Mouse (Mus musculus) heart, embryonic 16.5 days (tissue): Measurements from ENCODE around the gene Krt28. TPM values are rescaled to one million over a fixed set of nuclear protein-coding genes. Genes with fewer than 3 reads are reported as not detected.
A peak's percentile ranks its signal among the peaks of the same experiment; 100 is the strongest.

Experiments
- ATAC-seq: fragments of 200-750 bp; cut with Nextera tagmentation; replicated peaks from 2 replicates; pipeline ENCODE4 v1.8.0; 2017; ENCODE audit warnings: moderate number of reproducible peaks; ENCODE audit not compliant: insufficient read depth, low FRiP score; ENCODE audit errors: extremely low read depth
- H3K27ac ChIP-seq: fragments of 300-500 bp; sonication (generic); 2 replicates; pipeline ENCODE4 v1.5.1; 2014; ENCODE audit warnings: mild to moderate bottlenecking, low read length, control low read depth, moderate library complexity
- H3K27me3 ChIP-seq: fragments of 300-500 bp; sonication (generic); 2 replicates; pipeline ENCODE4 v1.6.1; 2014; ENCODE audit warnings: low read length, mixed read lengths; ENCODE audit not compliant: control insufficient read depth, insufficient read depth
- H3K36me3 ChIP-seq: fragments of 300-500 bp; sonication (generic); 2 replicates; pipeline ENCODE4 v1.6.1; 2014; ENCODE audit not compliant: control insufficient read depth, insufficient read depth
- H3K4me1 ChIP-seq: fragments of 300-500 bp; sonication (generic); 2 replicates; pipeline ENCODE4 v1.6.1; 2014; ENCODE audit warnings: low read length, mixed read lengths; ENCODE audit not compliant: control insufficient read depth, insufficient read depth
- H3K4me2 ChIP-seq: fragments of 300-500 bp; sonication (generic); 2 replicates; pipeline ENCODE4 v1.6.1; 2014; ENCODE audit warnings: low read depth, mild to moderate bottlenecking, control low read depth, low read length
- H3K4me3 ChIP-seq: fragments of 300-500 bp; sonication (generic); 2 replicates; pipeline ENCODE4 v1.5.1; 2014; ENCODE audit warnings: mild to moderate bottlenecking, control low read depth, low read length
- H3K9ac ChIP-seq: fragments of 300-500 bp; sonication (generic); 2 replicates; pipeline ENCODE4 v1.6.1; 2014; ENCODE audit warnings: low read length, control low read depth
- H3K9me3 ChIP-seq: fragments of 300-500 bp; sonication (generic); replicated peaks from 2 replicates; pipeline ENCODE4 v1.6.1; 2016; ENCODE audit warnings: low read length; ENCODE audit not compliant: control insufficient read depth
- WGBS: fragments of 180-500 bp; shearing (Covaris S2); extraction: QIAGEN DNeasy Blood & Tissue Kit; methylation state at CpG from one replicate; pipeline ENCODE4 v1.1.7; 2014; 5-methylcytosine and 5-hydroxymethylcytosine counted together
- polyA plus RNA-seq: library from polyadenylated mRNA; unstranded; fragments of >200 nt; fragmentation: Nextera tagmentation; extraction: Ambion mirVana; gene quantifications from 2 replicates; pipeline ENCODE4 v1.2.1, GENCODE M21; 2015

Gene Krt28
- polyA plus RNA-seq, 1 experiment from 2014 or later: not detected

DNA sequence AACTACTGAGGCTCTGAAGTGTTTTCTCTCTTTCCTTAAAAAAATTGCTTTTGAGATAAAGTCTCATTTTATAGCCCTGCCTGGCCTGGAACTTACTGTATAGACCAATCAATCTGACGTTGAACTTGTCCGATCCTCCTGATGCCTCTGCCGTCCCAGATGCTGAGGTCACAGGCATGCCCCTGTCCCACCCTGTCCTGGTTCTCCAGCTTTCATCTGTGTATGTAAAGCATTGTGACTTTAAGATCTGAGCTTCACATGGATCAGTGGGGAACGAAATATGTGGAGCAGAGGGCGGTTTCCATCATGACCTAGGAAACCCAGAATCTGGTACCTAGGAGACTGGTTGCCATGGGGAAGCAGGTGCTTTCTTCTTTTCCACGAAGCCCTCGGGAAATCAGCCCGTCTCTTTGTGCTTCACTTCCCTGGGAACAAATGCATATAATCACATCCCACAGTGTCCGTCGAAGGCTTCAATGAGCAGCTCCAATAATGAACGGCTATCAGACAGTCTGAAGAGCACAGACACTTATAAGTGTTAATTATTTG, 35.3 kb downstream of the Krt28 start:
- Histone ChIP-seq H3K4me1 (no peaks in the 10 kb centered on the region), H3K9me3 (no peaks in the 10 kb centered on the region), H3K4me3 (no peak overlapping the region), H3K4me2 (no peak overlapping the region), H3K36me3 (no peaks in the 10 kb centered on the region), H3K27ac (no peak overlapping the region), H3K27me3 (peaks cover 2% of the 10 kb centered on the region; the same call in 1 of the 2 replicates), H3K9ac (no peak overlapping the region)
- no peak for ATAC-seq
- WGBS: 82% methylated on average over 11 of the region's 11 CpGs

DNA sequence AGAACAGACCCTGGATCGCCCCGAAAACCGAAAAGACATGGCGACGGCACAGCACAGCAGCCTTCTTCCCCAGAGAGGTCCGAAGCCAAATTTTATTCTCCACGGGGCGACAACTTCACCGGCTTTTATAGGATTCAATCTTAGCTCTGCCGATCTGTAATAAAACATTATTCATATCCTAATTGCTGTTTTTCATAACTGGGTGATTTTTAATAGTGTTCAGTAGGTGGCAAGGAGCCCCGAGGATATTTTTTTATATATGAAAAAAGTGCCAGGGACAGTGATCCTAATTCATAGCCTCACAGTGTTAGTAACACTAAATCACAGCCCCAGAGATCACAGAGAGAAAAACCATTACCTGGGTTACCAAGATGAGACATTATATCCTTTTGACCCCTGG, 36.8 kb downstream of the Krt28 start, which contains the start of gene Krt26:
Gene Krt26, minus strand, starts transcription at position 101 of the 400 bp plus-strand sequence.
- no peaks in the 10 kb centered on the region for H3K4me1 ChIP-seq
- H3K9me3 ChIP-seq: no peaks in the 10 kb centered on the region
- 86% methylated on average over 11 of the region's 11 CpGs for WGBS
- peaks cover 2% of the 10 kb centered on the region; the same call in 1 of the 2 replicates for H3K27me3 ChIP-seq
- no peak within 1 kb of the TSS for H3K4me2 ChIP-seq
- no peaks in the 10 kb centered on the region for H3K36me3 ChIP-seq
- no peak within 1 kb of the TSS for H3K9ac ChIP-seq
- no peak within 1 kb of the TSS for H3K27ac ChIP-seq
- no peak for ATAC-seq
- no peak within 1 kb of the TSS for H3K4me3 ChIP-seq

DNA sequence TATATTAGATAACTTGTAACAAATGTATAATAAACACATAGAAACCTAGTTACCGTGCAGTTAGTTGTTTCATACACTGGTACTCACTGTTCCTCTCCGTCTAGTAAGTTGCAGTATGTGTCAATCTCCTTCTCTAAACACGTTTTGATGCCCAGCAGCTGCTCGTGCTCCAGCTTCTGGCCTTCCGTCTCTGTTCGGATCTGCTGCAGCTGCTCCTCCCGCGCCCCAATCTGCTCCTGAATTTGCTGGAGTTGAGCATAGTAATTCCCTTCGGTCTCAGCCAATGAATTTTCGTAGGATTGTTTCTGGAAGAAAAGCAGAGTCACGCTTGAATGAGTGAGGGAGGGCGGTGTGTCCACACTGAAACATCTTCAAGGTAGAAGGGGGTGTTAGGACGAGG, 41.3 kb downstream of the Krt28 start:
- WGBS: 67% methylated on average over 13 of the region's 13 CpGs
- no peak for ATAC-seq

DNA sequence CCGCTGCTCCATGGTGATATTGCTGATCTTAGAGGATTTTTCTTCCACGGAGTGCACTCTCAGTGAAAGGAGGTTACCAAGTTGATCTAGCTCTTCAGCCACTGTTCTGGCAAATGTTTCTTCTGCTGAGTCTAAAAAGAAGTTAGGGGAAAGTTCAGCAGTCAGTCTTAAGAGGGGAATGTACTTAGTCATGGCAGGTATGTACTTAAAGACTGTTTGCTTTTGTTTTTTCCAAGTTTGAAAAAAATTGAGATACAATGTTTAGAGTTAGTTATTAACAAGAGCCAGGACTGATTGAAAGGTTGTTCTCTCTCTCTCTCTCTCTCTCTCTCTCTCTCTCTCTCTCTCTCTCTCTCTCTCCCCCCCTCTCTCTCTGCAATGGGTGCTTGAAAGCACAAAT, 45.0 kb downstream of the Krt28 start:
- H3K9me3 ChIP-seq: no peaks in the 10 kb centered on the region
- no peaks in the 10 kb centered on the region for H3K27me3 ChIP-seq
- no peaks in the 10 kb centered on the region for H3K4me1 ChIP-seq
- no peak overlapping the region for H3K9ac ChIP-seq
- no peak overlapping the region for H3K27ac ChIP-seq
- H3K4me2 ChIP-seq: no peak overlapping the region
- 48% methylated on average over 2 of the region's 2 CpGs for WGBS
- no peaks in the 10 kb centered on the region for H3K36me3 ChIP-seq
- no peak overlapping the region for H3K4me3 ChIP-seq
- no peak for ATAC-seq

More for the DNA sequence above, 41.3 kb downstream of the Krt28 start:
- Histone ChIP-seq H3K27me3 (no peaks in the 10 kb centered on the region), H3K4me2 (no peak overlapping the region), H3K9ac (no peak overlapping the region), H3K4me3 (no peak overlapping the region), H3K4me1 (no peaks in the 10 kb centered on the region), H3K27ac (no peak overlapping the region), H3K9me3 (no peaks in the 10 kb centered on the region), H3K36me3 (no peaks in the 10 kb centered on the region)

- Histone ChIP-seq H3K27ac (no peak within 1 kb of the TSS), H3K4me2 (no peak within 1 kb of the TSS), H3K27me3 (no peaks in the 10 kb centered on the region), H3K4me3 (no peak within 1 kb of the TSS), H3K9me3 (no peaks in the 10 kb centered on the region), H3K36me3 (no peaks in the 10 kb centered on the region), H3K4me1 (0 out of 2 replicates have a peak, but pooled peaks cover 2% of the 10 kb centered on the region), H3K9ac (no peak within 1 kb of the TSS)
- WGBS: 81% methylated on average over 11 of the region's 11 CpGs
- no peak for ATAC-seq
Observed at GRCm38 (mm10) chr11:99322851-99323250, 51.9 kb downstream of the Krt28 start, which contains the start of gene Krt25. Gene Krt25 (minus strand): TSS chr11:99322951.

DNA sequence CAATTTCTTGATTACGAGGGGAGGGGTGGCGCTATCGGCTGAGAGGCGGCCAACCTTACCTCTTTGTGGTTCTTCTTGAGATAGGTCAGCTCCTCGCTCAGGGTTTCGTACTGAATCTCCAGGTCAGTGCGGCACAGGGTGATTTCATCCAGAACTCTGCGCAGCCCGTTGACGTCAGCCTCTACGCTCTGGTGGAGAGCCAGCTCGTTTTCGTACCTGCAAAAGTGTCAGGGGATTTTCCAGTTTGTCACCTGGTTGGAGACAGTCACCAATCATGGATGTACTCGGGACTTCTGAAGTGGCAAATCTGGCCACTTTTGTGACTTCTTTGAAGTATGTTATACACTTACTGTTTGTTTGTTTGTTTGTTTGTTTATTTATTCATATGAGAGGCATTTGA, 53.6 kb downstream of the Krt28 start:
- 78% methylated on average over 14 of the region's 14 CpGs for WGBS
- no peak overlapping the region for H3K4me3 ChIP-seq
- H3K36me3 ChIP-seq: no peaks in the 10 kb centered on the region

GRCm38 (mm10) chr11:99319127-99319526, 55.6 kb downstream of the Krt28 start:
- ATAC-seq: peak; percentile 65; the same call in 1 of the 2 replicates
- WGBS: 33% methylated on average over 9 of the region's 9 CpGs
- Histone ChIP-seq H3K27me3 (no peaks in the 10 kb centered on the region; the same call in 1 of the 2 replicates), H3K36me3 (no peaks in the 10 kb centered on the region), H3K9me3 (no peaks in the 10 kb centered on the region), H3K9ac (0 out of 2 replicates have a peak overlapping the region, but pooled peaks have one; percentile 26), H3K27ac (no peak overlapping the region), H3K4me3 (no peak overlapping the region), H3K4me2 (peak overlapping the region; percentile 46), H3K4me1 (0 out of 2 replicates have a peak, but pooled peaks cover 2% of the 10 kb centered on the region)

More for the DNA sequence above, 53.6 kb downstream of the Krt28 start:
- Histone ChIP-seq H3K9ac (no peak overlapping the region), H3K9me3 (no peaks in the 10 kb centered on the region), H3K4me2 (no peak overlapping the region), H3K4me1 (0 out of 2 replicates have a peak, but pooled peaks cover 2% of the 10 kb centered on the region), H3K27me3 (no peaks in the 10 kb centered on the region), H3K27ac (no peak overlapping the region)
- no peak for ATAC-seq

DNA sequence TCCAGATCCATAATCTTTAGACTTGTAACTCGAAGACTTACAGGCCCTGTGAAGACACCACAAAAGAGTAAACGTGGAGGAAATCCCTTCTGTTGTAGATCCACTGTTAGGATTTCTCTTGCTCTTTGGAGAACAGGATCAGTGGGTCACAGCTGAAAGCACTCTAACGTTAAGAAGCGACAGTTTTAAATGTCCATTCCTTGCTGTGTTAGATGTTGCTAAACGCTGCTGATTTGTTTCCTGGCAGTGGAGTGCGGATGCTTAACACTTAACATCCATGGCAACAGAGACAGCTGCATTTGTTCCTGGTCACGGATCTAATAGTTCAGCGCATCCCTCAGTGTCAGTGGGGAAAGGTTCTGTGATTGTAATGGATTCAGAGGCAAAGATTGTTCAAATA, 58.2 kb downstream of the Krt28 start:
- Histone ChIP-seq H3K27ac (no peak overlapping the region), H3K27me3 (no peaks in the 10 kb centered on the region; the same call in 1 of the 2 replicates), H3K9me3 (no peaks in the 10 kb centered on the region), H3K36me3 (no peaks in the 10 kb centered on the region), H3K4me1 (0 out of 2 replicates have a peak, but pooled peaks cover 2% of the 10 kb centered on the region), H3K9ac (no peak overlapping the region), H3K4me3 (no peak overlapping the region), H3K4me2 (no peak overlapping the region)
- ATAC-seq: no peak
- WGBS: 66% methylated on average over 8 of the region's 8 CpGs
